8 mouse cellular contexts compared by ENCODE assay signal in genomic region chr15:85673506-85673905, GRCm38 (mm10).
DNase-seq lines count a peak whose midpoint lies in the region; ATAC-seq and TF ChIP-seq lines count a peak whose summit lies in the region.

No protein-coding gene starts in this region.

- H3K9me3 ChIP-seq in kidney, postnatal 0 days (replicated peaks; ENCODE audit: low read length) = no peaks in the 10 kb centered on the region
- H3K9me3 ChIP-seq in midbrain, embryonic 12.5 days = no peaks in the 10 kb centered on the region

- no peaks in the 10 kb centered on the region for H3K27me3 ChIP-seq in kidney, postnatal 0 days (ENCODE audit: insufficient read depth, low read length)
- H3K27me3 ChIP-seq in midbrain, embryonic 12.5 days = peaks cover 99% of the 10 kb centered on the region

- TF ChIP-seq POLR2A in cortical plate, adult 2 months (IDR thresholded peaks at IDR 0.05; ENCODE audit: extremely low read depth, insufficient read depth, low read length) = no peak

- peak overlapping the region; percentile 87 for H3K4me2 ChIP-seq in kidney, postnatal 0 days (ENCODE audit: low read length)
- H3K4me2 ChIP-seq in midbrain, embryonic 12.5 days (replicated peaks) = peak overlapping the region; percentile 81

- peaks cover 40% of the 10 kb centered on the region for H3K4me1 ChIP-seq in kidney, postnatal 0 days (replicated peaks; ENCODE audit: insufficient read depth, low read length)
- peaks cover 19% of the 10 kb centered on the region for H3K4me1 ChIP-seq in cortical plate, adult 2 months (ENCODE audit: control insufficient read depth, insufficient read depth, low read length)
- peaks cover 13% of the 10 kb centered on the region for H3K4me1 ChIP-seq in midbrain, embryonic 12.5 days

- ATAC-seq in kidney, postnatal 0 days (replicated peaks; ENCODE audit: low FRiP score, low read depth) = no peak
- no peak for ATAC-seq in midbrain, embryonic 12.5 days (ENCODE audit: low FRiP score, low read depth)

- 0 out of 2 replicates have a peak, but pooled peaks cover 6% of the 10 kb centered on the region for H3K36me3 ChIP-seq in kidney, postnatal 0 days (ENCODE audit: insufficient read depth, low read length)
- no peaks in the 10 kb centered on the region for H3K36me3 ChIP-seq in midbrain, embryonic 12.5 days

- WGBS in kidney, postnatal 0 days = 60% methylated on average over 9 of the region's 9 CpGs
- 76% methylated on average over 9 of the region's 9 CpGs for WGBS in midbrain, embryonic 12.5 days

- peak overlapping the region; percentile 47; the same call in 1 of the 2 replicates for H3K27ac ChIP-seq in kidney, postnatal 0 days
- peak overlapping the region; percentile 74 for H3K27ac ChIP-seq in cortical plate, adult 2 months (ENCODE audit: insufficient read depth, low read length)
- no peak overlapping the region for H3K27ac ChIP-seq in midbrain, embryonic 12.5 days (replicated peaks)

- peak overlapping the region; percentile 92 for H3K4me3 ChIP-seq in kidney, postnatal 0 days (replicated peaks; ENCODE audit: low read depth, low read length)
- H3K4me3 ChIP-seq in cortical plate, adult 2 months (ENCODE audit: insufficient read depth, low read length) = peak overlapping the region; percentile 86
- peak overlapping the region; percentile 25 for H3K4me3 ChIP-seq in midbrain, embryonic 12.5 days

- no peak for TF ChIP-seq CTCF in kidney, postnatal 0 days (IDR thresholded peaks at IDR 0.05; ENCODE audit: low read depth)
- TF ChIP-seq CTCF in cortical plate, adult 2 months (IDR thresholded peaks at IDR 0.05; ENCODE audit: extremely low read depth, insufficient read depth, low read length) = no peak

- DNase-seq in adrenal gland, postnatal 10 days = peak; percentile 28
- DNase-seq in adrenal gland, postnatal 36 days = no peak
- DNase-seq in kidney, postnatal 0 days (ENCODE audit: low spot score) = no peak
- no peak for DNase-seq in kidney, postnatal 14 days
- DNase-seq in retina, postnatal 1 day = no peak
- no peak for DNase-seq in adrenal gland, postnatal 25 days

- H3K9ac ChIP-seq in kidney, postnatal 0 days (ENCODE audit: low read depth, low read length) = peak overlapping the region; percentile 60
- H3K9ac ChIP-seq in midbrain, embryonic 12.5 days (replicated peaks) = no peak overlapping the region

Comparison
In these comparisons a context has a peak if more than half of its experiments do, and no peak if none do; other contexts are left out.
1. H3K4me3 ChIP-seq: peak in every context shown above with its lines; median percentile 92 in kidney, postnatal 0 days; 86 in cortical plate, adult 2 months; 25 in midbrain, embryonic 12.5 days.